Mouse (Mus musculus): ENCODE results near the gene Defb20.
"Not testable (repeated sequence)": the region's sequence is repeated elsewhere in the genome, so short reads cannot be mapped to it uniquely, and the experiment has no call there.

Gene Defb20

GRCm38 (mm10) chr2:152476763-152477162 lies at the start of gene Defb20:
Gene Defb20 (plus strand): TSS chr2:152477063.
- no peak for DNase-seq (ENCODE audit: extremely low spot score, low read depth, low spot score)

GRCm38 (mm10) chr2:152427493-152427892 lies 49.4 kb upstream of the Defb20 start:
- no peak for DNase-seq (ENCODE audit: extremely low spot score, low read depth, low spot score)

GRCm38 (mm10) chr2:152428481-152428880 lies 48.4 kb upstream of the Defb20 start:
- DNase-seq (ENCODE audit: extremely low spot score, low read depth, low spot score), result not testable (repeated sequence)

- no peak for DNase-seq (ENCODE audit: extremely low spot score, low read depth, low spot score)
Observed at GRCm38 (mm10) chr2:152436405-152436901, 40.4 kb upstream of the Defb20 start.

- peak; percentile 71 for DNase-seq (ENCODE audit: extremely low spot score, low read depth, low spot score)
Observed at GRCm38 (mm10) chr2:152436983-152437860, 39.6 kb upstream of the Defb20 start.

GRCm38 (mm10) chr2:152438963-152439362 lies 37.9 kb upstream of the Defb20 start:
- no peak for DNase-seq (ENCODE audit: extremely low spot score, low read depth, low spot score)

- DNase-seq (ENCODE audit: extremely low spot score, low read depth, low spot score), result no peak
Observed at GRCm38 (mm10) chr2:152439833-152440232, 37.0 kb upstream of the Defb20 start.

- no peak for DNase-seq (ENCODE audit: extremely low spot score, low read depth, low spot score)
Observed at GRCm38 (mm10) chr2:152442322-152442721, 34.5 kb upstream of the Defb20 start.

GRCm38 (mm10) chr2:152443281-152443680 lies 33.6 kb upstream of the Defb20 start:
- no peak for DNase-seq (ENCODE audit: extremely low spot score, low read depth, low spot score)

- DNase-seq (ENCODE audit: extremely low spot score, low read depth, low spot score), result no peak
Observed at GRCm38 (mm10) chr2:152446642-152447041, 30.2 kb upstream of the Defb20 start.

GRCm38 (mm10) chr2:152447461-152447860 lies 29.4 kb upstream of the Defb20 start:
- DNase-seq (ENCODE audit: extremely low spot score, low read depth, low spot score), result no peak

GRCm38 (mm10) chr2:152450241-152450640 lies 26.6 kb upstream of the Defb20 start:
- DNase-seq (ENCODE audit: extremely low spot score, low read depth, low spot score), result peak; percentile 49

GRCm38 (mm10) chr2:152452101-152452781 lies 24.6 kb upstream of the Defb20 start:
- no peak for DNase-seq (ENCODE audit: extremely low spot score, low read depth, low spot score)

- DNase-seq (ENCODE audit: extremely low spot score, low read depth, low spot score), result no peak
Observed at GRCm38 (mm10) chr2:152459241-152459640, 17.6 kb upstream of the Defb20 start.

- DNase-seq (ENCODE audit: extremely low spot score, low read depth, low spot score), result no peak
Observed at GRCm38 (mm10) chr2:152464570-152465150, 12.2 kb upstream of the Defb20 start, which contains the start of gene Defb23. Gene Defb23 (minus strand): TSS chr2:152464620.

GRCm38 (mm10) chr2:152470973-152471372 lies 5.9 kb upstream of the Defb20 start:
- DNase-seq (ENCODE audit: extremely low spot score, low read depth, low spot score), result peak; percentile 18

GRCm38 (mm10) chr2:152472434-152472833 lies 4.4 kb upstream of the Defb20 start:
- no peak for DNase-seq (ENCODE audit: extremely low spot score, low read depth, low spot score)

GRCm38 (mm10) chr2:152480881-152481280 lies 4.0 kb downstream of the Defb20 start:
- no peak for DNase-seq (ENCODE audit: extremely low spot score, low read depth, low spot score)

GRCm38 (mm10) chr2:152481726-152482125 lies 4.9 kb downstream of the Defb20 start:
- no peak for DNase-seq (ENCODE audit: extremely low spot score, low read depth, low spot score)

- DNase-seq (ENCODE audit: extremely low spot score, low read depth, low spot score), result no peak
Observed at GRCm38 (mm10) chr2:152487024-152487423, 10.2 kb downstream of the Defb20 start.

- DNase-seq (ENCODE audit: extremely low spot score, low read depth, low spot score), result no peak
Observed at GRCm38 (mm10) chr2:152490038-152490437, 13.2 kb downstream of the Defb20 start, which contains the start of gene Defb22. Gene Defb22 (minus strand): TSS chr2:152490138.

All from hindlimb bud, embryonic 11.5 days (tissue).